Mouse (Mus musculus): ENCODE measurements at regions not wholly inside any gene's neighbourhood (a gene's known extent, or its start where the extent isn't known, plus 50 kb on each side); places are given as distances from the start of the nearest gene placed in this dataset.

DNA sequence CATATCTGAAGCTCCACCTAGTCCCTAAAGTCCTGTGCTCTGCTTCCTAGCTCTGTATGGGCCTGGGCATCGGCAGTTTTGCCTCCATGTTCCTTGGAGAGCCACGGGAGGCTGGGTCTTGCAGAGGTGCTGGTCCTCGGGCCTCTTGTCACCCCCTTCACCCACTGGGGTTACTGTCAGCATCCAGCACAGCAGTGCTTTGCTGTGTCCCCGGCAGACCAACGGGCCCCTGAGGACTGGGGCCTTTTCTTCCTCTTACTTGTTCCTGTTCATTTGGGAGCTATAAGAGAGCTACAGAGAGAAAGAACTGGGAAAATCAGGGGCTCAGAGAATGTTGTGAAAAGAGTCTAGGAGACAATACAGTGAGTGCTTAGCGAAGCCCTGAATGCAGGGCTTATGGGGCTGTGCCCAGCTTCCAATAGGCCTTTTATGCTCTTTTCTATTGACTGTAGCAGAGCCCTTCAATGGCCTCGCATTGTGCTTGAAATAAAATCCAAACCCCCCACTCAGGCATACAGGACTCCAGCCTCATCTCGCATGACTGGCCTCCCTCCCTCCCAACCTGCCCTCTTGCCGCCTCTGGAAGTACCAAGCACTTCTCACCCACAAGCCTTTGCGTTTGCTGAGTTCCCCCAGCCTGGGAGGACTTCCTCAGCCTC, 224.9 kb upstream of the Habp2 start:
- 0 out of 2 replicates have a peak, but pooled peaks cover 2% of the 10 kb centered on the region for H3K27me3 ChIP-seq (ENCODE audit: control insufficient read depth, insufficient read depth, low read depth, low read length)
- no peaks in the 10 kb centered on the region for H3K9me3 ChIP-seq (replicated peaks; ENCODE audit: control insufficient read depth, low read length, poor library complexity, severe bottlenecking)
- H3K36me3 ChIP-seq (ENCODE audit: control insufficient read depth, insufficient read depth, low read length) = no peaks in the 10 kb centered on the region
- 10% methylated on average over 10 of the region's 10 CpGs for WGBS
- peak overlapping the region; percentile 69 for H3K27ac ChIP-seq (ENCODE audit: low read length)
- H3K9ac ChIP-seq (ENCODE audit: low read depth, low read length) = no peak overlapping the region
- no peak overlapping the region for H3K4me3 ChIP-seq (ENCODE audit: low read depth, low read length)
- H3K4me2 ChIP-seq (ENCODE audit: low read length) = no peak overlapping the region
- peak; percentile 87 for ATAC-seq
- H3K4me1 ChIP-seq (ENCODE audit: control insufficient read depth, insufficient read depth, low read length) = no peaks in the 10 kb centered on the region; the same call in 1 of the 2 replicates

GRCm38 (mm10) chr19:56063099-56063498, 223.8 kb upstream of the Habp2 start:
- Histone ChIP-seq H3K27me3 (ENCODE audit: control insufficient read depth, insufficient read depth, low read depth, low read length) (0 out of 2 replicates have a peak, but pooled peaks cover 2% of the 10 kb centered on the region), H3K9ac (ENCODE audit: low read depth, low read length) (no peak overlapping the region), H3K27ac (ENCODE audit: low read length) (no peak overlapping the region), H3K4me1 (ENCODE audit: control insufficient read depth, insufficient read depth, low read length) (no peaks in the 10 kb centered on the region; the same call in 1 of the 2 replicates), H3K4me3 (ENCODE audit: low read depth, low read length) (no peak overlapping the region), H3K9me3 (replicated peaks; ENCODE audit: control insufficient read depth, low read length, poor library complexity, severe bottlenecking) (no peaks in the 10 kb centered on the region), H3K36me3 (ENCODE audit: control insufficient read depth, insufficient read depth, low read length) (no peaks in the 10 kb centered on the region), H3K4me2 (ENCODE audit: low read length) (no peak overlapping the region)
- ATAC-seq = no peak
- 35% methylated on average over 5 of the region's 5 CpGs for WGBS

DNA sequence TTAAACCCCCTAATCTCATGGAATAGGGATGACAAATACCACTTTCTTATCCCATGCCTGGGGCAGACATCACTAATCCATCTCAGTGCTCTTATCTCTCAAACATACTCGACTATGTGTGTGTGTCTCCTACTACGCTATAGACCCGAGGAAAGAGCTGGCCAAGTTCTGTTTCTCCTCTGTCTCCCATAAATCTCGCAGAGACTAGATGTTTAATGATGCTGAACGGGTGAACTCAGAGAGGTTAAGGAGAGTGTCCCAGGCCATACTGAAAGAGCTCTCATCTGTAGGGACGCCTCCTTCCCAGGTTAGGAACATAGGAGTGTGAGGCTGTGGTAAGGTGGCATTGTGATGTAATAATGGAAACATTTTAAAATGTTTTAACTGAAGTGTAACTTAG, 221.2 kb upstream of the Habp2 start:
- 0 out of 2 replicates have a peak, but pooled peaks cover 2% of the 10 kb centered on the region for H3K27me3 ChIP-seq (ENCODE audit: control insufficient read depth, insufficient read depth, low read depth, low read length)
- 80% methylated on average over 6 of the region's 6 CpGs for WGBS
- no peak overlapping the region for H3K4me2 ChIP-seq (ENCODE audit: low read length)
- H3K9me3 ChIP-seq (replicated peaks; ENCODE audit: control insufficient read depth, low read length, poor library complexity, severe bottlenecking) = no peaks in the 10 kb centered on the region
- H3K9ac ChIP-seq (ENCODE audit: low read depth, low read length) = no peak overlapping the region
- H3K4me3 ChIP-seq (ENCODE audit: low read depth, low read length) = no peak overlapping the region
- H3K4me1 ChIP-seq (ENCODE audit: control insufficient read depth, insufficient read depth, low read length) = peaks cover 8% of the 10 kb centered on the region; the same call in 1 of the 2 replicates
- no peak overlapping the region for H3K27ac ChIP-seq (ENCODE audit: low read length)
- no peaks in the 10 kb centered on the region for H3K36me3 ChIP-seq (ENCODE audit: control insufficient read depth, insufficient read depth, low read length)
- no peak for ATAC-seq

DNA sequence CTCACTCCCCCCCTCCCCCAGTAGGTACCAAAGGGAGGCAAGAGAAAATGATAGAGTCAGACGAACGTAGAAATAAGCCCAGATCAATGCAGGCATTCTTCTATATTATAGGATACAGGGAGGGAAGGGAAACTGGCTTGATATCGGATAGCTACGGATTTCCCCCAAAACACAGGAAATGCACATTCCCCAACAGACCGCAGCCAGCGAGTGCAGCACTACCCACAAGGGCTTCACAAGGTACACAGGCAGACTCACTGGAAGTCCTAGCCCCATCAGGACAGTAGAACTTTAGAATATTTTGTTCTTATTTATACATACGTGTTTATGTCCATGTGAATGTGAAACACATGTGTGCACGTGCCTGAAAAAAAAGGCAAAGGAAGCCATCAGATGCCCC, 218.8 kb upstream of the Habp2 start:
- Histone ChIP-seq H3K4me2 (ENCODE audit: low read length) (no peak overlapping the region), H3K36me3 (ENCODE audit: control insufficient read depth, insufficient read depth, low read length) (no peaks in the 10 kb centered on the region), H3K9ac (ENCODE audit: low read depth, low read length) (no peak overlapping the region), H3K4me3 (ENCODE audit: low read depth, low read length) (no peak overlapping the region), H3K27me3 (ENCODE audit: control insufficient read depth, insufficient read depth, low read depth, low read length) (0 out of 2 replicates have a peak, but pooled peaks cover 2% of the 10 kb centered on the region), H3K4me1 (ENCODE audit: control insufficient read depth, insufficient read depth, low read length) (peaks cover 8% of the 10 kb centered on the region; the same call in 1 of the 2 replicates), H3K27ac (ENCODE audit: low read length) (no peak overlapping the region), H3K9me3 (replicated peaks; ENCODE audit: control insufficient read depth, low read length, poor library complexity, severe bottlenecking) (no peaks in the 10 kb centered on the region)
- 84% methylated on average over 8 of the region's 8 CpGs for WGBS
- no peak for ATAC-seq

DNA sequence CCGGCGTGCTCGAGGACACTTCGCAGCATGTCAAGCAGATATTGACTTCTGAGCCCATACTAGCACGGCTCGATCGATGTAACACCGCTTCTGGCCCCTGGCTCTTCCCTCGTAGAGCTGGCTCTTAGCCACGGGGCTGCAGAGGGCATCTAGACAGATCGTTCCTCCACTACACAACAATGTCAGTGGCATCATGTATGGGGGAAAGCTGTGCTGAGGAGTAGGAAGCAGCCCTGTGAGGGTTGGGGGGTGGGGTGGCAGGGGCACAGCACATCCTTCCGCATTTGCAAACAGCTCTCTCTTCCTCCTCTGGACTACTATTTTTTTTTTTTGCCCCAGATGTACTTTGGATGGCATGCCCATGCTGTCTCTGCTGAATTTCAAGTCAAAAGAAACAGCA, 218.1 kb upstream of the Habp2 start:
- no peak overlapping the region for H3K27ac ChIP-seq (ENCODE audit: low read length)
- H3K4me2 ChIP-seq (ENCODE audit: low read length) = no peak overlapping the region; the same call in 1 of the 2 replicates
- 0 out of 2 replicates have a peak, but pooled peaks cover 2% of the 10 kb centered on the region for H3K27me3 ChIP-seq (ENCODE audit: control insufficient read depth, insufficient read depth, low read depth, low read length)
- no peaks in the 10 kb centered on the region for H3K36me3 ChIP-seq (ENCODE audit: control insufficient read depth, insufficient read depth, low read length)
- 46% methylated on average over 12 of the region's 12 CpGs for WGBS
- no peak overlapping the region for H3K4me3 ChIP-seq (ENCODE audit: low read depth, low read length)
- ATAC-seq = no peak
- H3K4me1 ChIP-seq (ENCODE audit: control insufficient read depth, insufficient read depth, low read length) = peaks cover 8% of the 10 kb centered on the region; the same call in 1 of the 2 replicates
- no peaks in the 10 kb centered on the region for H3K9me3 ChIP-seq (replicated peaks; ENCODE audit: control insufficient read depth, low read length, poor library complexity, severe bottlenecking)
- H3K9ac ChIP-seq (ENCODE audit: low read depth, low read length) = peak overlapping the region; percentile 24; the same call in 1 of the 2 replicates

- Histone ChIP-seq H3K27me3 (ENCODE audit: control insufficient read depth, insufficient read depth, low read depth, low read length) (0 out of 2 replicates have a peak, but pooled peaks cover 2% of the 10 kb centered on the region), H3K4me3 (ENCODE audit: low read depth, low read length) (no peak overlapping the region), H3K4me1 (ENCODE audit: control insufficient read depth, insufficient read depth, low read length) (peaks cover 8% of the 10 kb centered on the region; the same call in 1 of the 2 replicates), H3K9ac (ENCODE audit: low read depth, low read length) (peak overlapping the region; percentile 24; the same call in 1 of the 2 replicates), H3K27ac (ENCODE audit: low read length) (no peak overlapping the region), H3K9me3 (replicated peaks; ENCODE audit: control insufficient read depth, low read length, poor library complexity, severe bottlenecking) (no peaks in the 10 kb centered on the region), H3K4me2 (ENCODE audit: low read length) (no peak overlapping the region), H3K36me3 (ENCODE audit: control insufficient read depth, insufficient read depth, low read length) (no peaks in the 10 kb centered on the region)
- ATAC-seq = no peak
- 24% methylated on average over 10 of the region's 10 CpGs for WGBS
Measured at GRCm38 (mm10) chr19:56069266-56069665, 217.7 kb upstream of the Habp2 start.

DNA sequence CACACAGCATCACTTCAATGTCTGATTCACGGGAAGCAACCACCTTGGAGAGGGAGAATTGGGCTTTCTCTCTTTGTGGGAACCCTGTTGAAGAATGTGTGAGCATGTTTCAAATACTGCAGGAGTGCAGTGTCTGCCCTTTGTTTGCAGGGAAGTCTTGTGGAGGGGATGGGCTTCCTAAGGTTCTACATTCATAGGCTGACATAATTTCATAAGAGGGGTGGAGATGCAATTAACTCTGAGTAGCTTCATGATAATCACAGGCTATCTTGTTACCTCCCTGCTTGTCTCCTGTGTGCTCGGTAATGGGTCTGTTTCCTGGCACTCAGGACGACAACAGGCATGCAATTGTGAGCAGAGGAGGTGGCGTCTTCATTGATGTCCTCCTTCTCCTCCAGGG, 215.6 kb upstream of the Habp2 start:
- ATAC-seq = no peak
- no peak overlapping the region for H3K27ac ChIP-seq (ENCODE audit: low read length)
- H3K4me2 ChIP-seq (ENCODE audit: low read length) = no peak overlapping the region
- no peaks in the 10 kb centered on the region for H3K9me3 ChIP-seq (replicated peaks; ENCODE audit: control insufficient read depth, low read length, poor library complexity, severe bottlenecking)
- H3K4me3 ChIP-seq (ENCODE audit: low read depth, low read length) = no peak overlapping the region
- H3K9ac ChIP-seq (ENCODE audit: low read depth, low read length) = no peak overlapping the region
- WGBS = 68% methylated on average over 4 of the region's 4 CpGs
- peaks cover 8% of the 10 kb centered on the region; the same call in 1 of the 2 replicates for H3K4me1 ChIP-seq (ENCODE audit: control insufficient read depth, insufficient read depth, low read length)
- no peaks in the 10 kb centered on the region for H3K36me3 ChIP-seq (ENCODE audit: control insufficient read depth, insufficient read depth, low read length)
- no peaks in the 10 kb centered on the region for H3K27me3 ChIP-seq (ENCODE audit: control insufficient read depth, insufficient read depth, low read depth, low read length)

DNA sequence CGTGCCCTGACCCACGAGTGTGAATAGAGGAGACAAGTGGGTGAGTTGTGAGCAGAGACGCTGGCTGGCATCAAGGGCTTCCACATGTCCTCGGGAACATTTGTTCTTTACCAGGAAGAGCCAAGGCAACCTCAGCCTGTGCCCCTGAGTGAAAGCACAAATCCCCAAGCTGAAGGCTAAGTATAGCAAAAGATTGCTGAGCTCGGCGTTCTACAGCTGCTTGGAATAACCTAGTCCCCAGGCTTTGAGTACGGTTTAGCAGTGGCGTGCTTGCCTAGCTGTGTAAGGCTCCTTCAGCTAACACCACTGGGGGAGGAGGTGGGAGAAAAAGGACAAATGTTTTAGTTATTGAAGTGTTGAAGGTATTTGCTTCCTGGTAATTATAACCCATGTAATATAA, 210.8 kb upstream of the Habp2 start:
- Histone ChIP-seq H3K4me2 (ENCODE audit: low read length) (no peak overlapping the region), H3K27me3 (ENCODE audit: control insufficient read depth, insufficient read depth, low read depth, low read length) (no peaks in the 10 kb centered on the region), H3K4me1 (ENCODE audit: control insufficient read depth, insufficient read depth, low read length) (no peaks in the 10 kb centered on the region), H3K9me3 (replicated peaks; ENCODE audit: control insufficient read depth, low read length, poor library complexity, severe bottlenecking) (no peaks in the 10 kb centered on the region), H3K9ac (ENCODE audit: low read depth, low read length) (no peak overlapping the region), H3K36me3 (ENCODE audit: control insufficient read depth, insufficient read depth, low read length) (no peaks in the 10 kb centered on the region), H3K4me3 (ENCODE audit: low read depth, low read length) (no peak overlapping the region), H3K27ac (ENCODE audit: low read length) (no peak overlapping the region)
- no peak for ATAC-seq
- 90% methylated on average over 8 of the region's 8 CpGs for WGBS

DNA sequence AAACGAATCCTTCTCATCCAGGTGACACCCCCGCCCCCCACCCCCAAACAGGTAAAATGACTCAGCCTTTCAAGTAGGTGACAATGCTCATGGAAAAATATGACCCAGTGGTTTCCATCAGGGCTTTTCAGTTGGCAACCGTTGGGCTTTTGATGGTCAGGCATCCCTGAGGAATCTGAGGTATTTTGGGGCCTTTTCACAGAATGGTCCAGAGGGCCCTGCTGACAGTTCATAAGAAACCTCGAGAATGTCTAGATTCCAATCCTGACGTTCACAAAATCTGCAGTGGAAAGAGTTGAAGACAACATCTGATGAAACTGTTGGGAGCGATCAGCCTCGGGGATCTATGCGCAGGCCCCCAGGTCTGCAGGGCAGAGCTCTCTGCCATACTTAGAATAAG, 209.4 kb upstream of the Habp2 start:
- no peak overlapping the region for H3K4me3 ChIP-seq (ENCODE audit: low read depth, low read length)
- H3K4me2 ChIP-seq (ENCODE audit: low read length) = no peak overlapping the region
- no peaks in the 10 kb centered on the region for H3K36me3 ChIP-seq (ENCODE audit: control insufficient read depth, insufficient read depth, low read length)
- no peaks in the 10 kb centered on the region for H3K9me3 ChIP-seq (replicated peaks; ENCODE audit: control insufficient read depth, low read length, poor library complexity, severe bottlenecking)
- ATAC-seq = no peak
- H3K27ac ChIP-seq (ENCODE audit: low read length) = no peak overlapping the region
- no peaks in the 10 kb centered on the region for H3K27me3 ChIP-seq (ENCODE audit: control insufficient read depth, insufficient read depth, low read depth, low read length)
- 82% methylated on average over 8 of the region's 8 CpGs for WGBS
- H3K4me1 ChIP-seq (ENCODE audit: control insufficient read depth, insufficient read depth, low read length) = no peaks in the 10 kb centered on the region
- no peak overlapping the region for H3K9ac ChIP-seq (ENCODE audit: low read depth, low read length)

All from midbrain, embryonic 16.5 days (tissue).